Mouse (Mus musculus) ES-Bruce4 (cell line): ENCODE data around the gene Prrx2. TPM values are rescaled to one million over a fixed set of nuclear protein-coding genes. Genes with fewer than 3 reads are reported as not detected.
A peak's percentile ranks its signal among the peaks of the same experiment; 100 is the strongest.

ENCODE experiments used
- H3K27ac ChIP-seq: 2 replicates; pipeline ENCODE4 v1.5.1; 2012; ENCODE audit warnings: low read length, inconsistent platforms; ENCODE audit not compliant: insufficient read depth
- H3K27me3 ChIP-seq: 2 replicates; pipeline ENCODE4 v1.6.1; 2012; ENCODE audit warnings: mild to moderate bottlenecking, low read length, inconsistent platforms; ENCODE audit not compliant: control insufficient read depth, poor library complexity, insufficient read depth, severe bottlenecking
- H3K36me3 ChIP-seq: 2 replicates; pipeline ENCODE4 v1.6.1; 2012; ENCODE audit warnings: inconsistent platforms, mild to moderate bottlenecking, low read length, moderate library complexity; ENCODE audit not compliant: control insufficient read depth, poor library complexity, insufficient read depth, severe bottlenecking
- H3K4me1 ChIP-seq: one replicate; pipeline ENCODE4 v1.8.1; 2011; ENCODE audit warnings: low read length; ENCODE audit not compliant: control insufficient read depth, insufficient read depth
- H3K4me3 ChIP-seq: 2 replicates; pipeline ENCODE4 v1.5.1; 2011; ENCODE audit warnings: low read depth, mild to moderate bottlenecking, low read length
- H3K9ac ChIP-seq: 2 replicates; pipeline ENCODE4 v1.6.1; 2012; ENCODE audit warnings: low read depth, mild to moderate bottlenecking, inconsistent platforms; ENCODE audit not compliant: poor library complexity, severe bottlenecking
- H3K9me3 ChIP-seq: replicated peaks from 2 replicates; pipeline ENCODE4 v1.6.1; 2012; ENCODE audit warnings: mild to moderate bottlenecking, low read length, inconsistent platforms; ENCODE audit not compliant: control insufficient read depth, poor library complexity, insufficient read depth, severe bottlenecking
- CTCF ChIP-seq: IDR thresholded peaks from one replicate; pipeline ENCODE4 v1.8.1; 2011; ENCODE audit warnings: low read depth, low read length
- EP300 ChIP-seq: IDR thresholded peaks from 2 replicates; pipeline ENCODE4 v1.6.1; 2011; ENCODE audit warnings: low read depth, low read length; ENCODE audit not compliant: insufficient read depth
- POLR2A ChIP-seq: IDR thresholded peaks from one replicate; pipeline ENCODE4 v1.8.1; 2011; ENCODE audit warnings: low read length; ENCODE audit not compliant: insufficient read depth
- polyA plus RNA-seq: library from polyadenylated mRNA; stranded (reverse); fragments of >200 nt; gene quantifications from 2 replicates; pipeline ENCODE4 v1.2.4, GENCODE M21; 2011; ENCODE audit warnings: low read depth; ENCODE audit not compliant: missing spikeins, insufficient read depth, insufficient read length

The Prrx2 gene
- polyA plus RNA-seq, 1 experiment: 6.5 TPM

GRCm38 (mm10) chr2:30845152-30846070 is 10.6 kb downstream of the Prrx2 start:
- peaks cover 9% of the 10 kb centered on the region for H3K27me3 ChIP-seq
- H3K9ac ChIP-seq: peak overlapping the region; percentile 89
- no peaks in the 10 kb centered on the region for H3K9me3 ChIP-seq
- peaks cover 4% of the 10 kb centered on the region for H3K4me1 ChIP-seq
- peak overlapping the region; percentile 82 for H3K4me3 ChIP-seq
- H3K27ac ChIP-seq: no peak overlapping the region
- no peak for TF ChIP-seq EP300
- no peak for TF ChIP-seq POLR2A
- TF ChIP-seq CTCF: no peak
- H3K36me3 ChIP-seq: no peaks in the 10 kb centered on the region

GRCm38 (mm10) chr2:30846236-30846635 is 11.5 kb downstream of the Prrx2 start:
- peaks cover 4% of the 10 kb centered on the region for H3K4me1 ChIP-seq
- no peak overlapping the region; the same call in 1 of the 2 replicates for H3K9ac ChIP-seq
- no peak for TF ChIP-seq EP300
- no peak for TF ChIP-seq POLR2A
- TF ChIP-seq CTCF: no peak
- no peaks in the 10 kb centered on the region for H3K36me3 ChIP-seq
- H3K27ac ChIP-seq: no peak overlapping the region
- peaks cover 9% of the 10 kb centered on the region for H3K27me3 ChIP-seq
- no peak overlapping the region for H3K4me3 ChIP-seq
- H3K9me3 ChIP-seq: no peaks in the 10 kb centered on the region

GRCm38 (mm10) chr2:30846723-30847122 is 12.0 kb downstream of the Prrx2 start:
- Histone ChIP-seq H3K9me3 (no peaks in the 10 kb centered on the region), H3K9ac (no peak overlapping the region), H3K36me3 (no peaks in the 10 kb centered on the region), H3K27ac (no peak overlapping the region), H3K4me3 (no peak overlapping the region), H3K4me1 (peaks cover 4% of the 10 kb centered on the region), H3K27me3 (peaks cover 9% of the 10 kb centered on the region)
- TF ChIP-seq POLR2A: no peak
- no peak for TF ChIP-seq CTCF
- no peak for TF ChIP-seq EP300

DNA sequence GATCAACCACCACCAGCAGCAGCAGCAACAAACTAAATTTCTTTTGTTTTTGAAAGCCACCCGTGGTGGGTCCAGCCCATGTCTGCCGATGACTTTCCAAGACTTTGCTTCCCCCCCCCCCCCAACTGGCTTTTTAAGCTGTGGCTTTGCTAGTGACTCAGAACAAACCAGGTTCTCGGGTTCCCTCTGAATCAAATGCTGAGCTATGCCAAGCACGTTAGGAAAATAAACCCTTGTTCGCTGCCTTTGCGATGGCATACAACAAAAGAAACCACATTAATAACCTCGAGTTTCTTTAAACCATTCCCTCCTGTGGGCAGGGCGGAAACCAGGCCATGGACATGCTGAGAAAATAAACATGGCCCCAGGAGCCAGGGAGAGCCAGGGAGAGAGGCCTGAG is 13.4 kb downstream of the Prrx2 start:
- no peak for TF ChIP-seq POLR2A
- no peak for TF ChIP-seq CTCF
- TF ChIP-seq EP300: no peak
- H3K9me3 ChIP-seq: no peaks in the 10 kb centered on the region
- no peak overlapping the region for H3K9ac ChIP-seq
- no peaks in the 10 kb centered on the region for H3K36me3 ChIP-seq
- H3K4me1 ChIP-seq: peaks cover 4% of the 10 kb centered on the region
- peaks cover 9% of the 10 kb centered on the region for H3K27me3 ChIP-seq
- no peak overlapping the region for H3K27ac ChIP-seq
- no peak overlapping the region for H3K4me3 ChIP-seq

GRCm38 (mm10) chr2:30850581-30850980 is 15.8 kb downstream of the Prrx2 start:
- Histone ChIP-seq H3K9me3 (no peaks in the 10 kb centered on the region), H3K4me3 (no peak overlapping the region), H3K9ac (no peak overlapping the region), H3K27ac (no peak overlapping the region), H3K36me3 (no peaks in the 10 kb centered on the region), H3K27me3 (peaks cover under 1% of the 10 kb centered on the region; the same call in 1 of the 2 replicates), H3K4me1 (peaks cover 4% of the 10 kb centered on the region)
- TF ChIP-seq EP300: no peak
- TF ChIP-seq CTCF: no peak
- no peak for TF ChIP-seq POLR2A

DNA sequence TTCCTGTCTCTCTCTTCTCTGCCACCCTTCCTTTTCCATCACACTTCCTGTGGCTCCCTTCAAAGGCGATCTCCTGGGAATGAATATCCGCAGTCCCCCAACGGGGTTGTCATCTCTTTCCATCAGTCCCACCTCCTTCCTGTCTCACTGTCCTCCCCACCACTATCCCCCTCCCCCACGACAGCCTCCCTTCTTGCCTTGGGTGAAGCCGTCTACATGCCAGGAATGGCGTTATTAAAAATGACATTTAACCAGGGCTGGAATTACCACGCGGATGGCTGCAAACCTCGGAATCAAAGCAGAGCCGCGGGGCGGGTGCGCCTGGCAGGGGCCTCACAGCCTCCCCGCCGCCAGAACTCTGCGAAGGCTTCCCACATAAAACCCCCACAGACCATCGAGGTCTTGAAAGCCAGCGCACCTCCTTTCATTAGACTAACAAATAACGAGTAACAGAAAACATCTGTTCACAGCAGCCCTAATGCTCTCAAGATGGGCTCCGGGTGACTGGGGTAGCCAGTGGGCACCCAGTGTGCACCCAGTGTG is 18.1 kb downstream of the Prrx2 start:
- H3K4me1 ChIP-seq: no peaks in the 10 kb centered on the region
- H3K27ac ChIP-seq: no peak overlapping the region
- no peaks in the 10 kb centered on the region for H3K27me3 ChIP-seq
- TF ChIP-seq POLR2A (no peak), EP300 (no peak), CTCF (no peak)
- H3K9ac ChIP-seq: no peak overlapping the region
- H3K9me3 ChIP-seq: no peaks in the 10 kb centered on the region
- no peaks in the 10 kb centered on the region for H3K36me3 ChIP-seq
- H3K4me3 ChIP-seq: no peak overlapping the region
